Mouse (Mus musculus): ENCODE data around the gene Pogk.

Gene Pogk

GRCm38 (mm10) chr1:166379013-166379629 lies 30.5 kb downstream of the Pogk start, which contains the start of gene Tada1:
TSS of gene Tada1 (plus strand) at chr1:166379097.
- peak; percentile 96 to 97 for DNase-seq

GRCm38 (mm10) chr1:166378431-166379012 lies 31.1 kb downstream of the Pogk start:
- DNase-seq = no peak

- DNase-seq = no peak
These were observed 32.5 kb downstream of the Pogk start for GRCm38 (mm10) chr1:166377171-166377570.

- DNase-seq = no peak
These were observed 46.5 kb downstream of the Pogk start for GRCm38 (mm10) chr1:166363122-166363521.

GRCm38 (mm10) chr1:166362659-166363058 lies 47.0 kb downstream of the Pogk start:
- no peak for DNase-seq

GRCm38 (mm10) chr1:166361842-166362241 lies 47.8 kb downstream of the Pogk start:
- no peak for DNase-seq

GRCm38 (mm10) chr1:166360896-166361295 lies 48.8 kb downstream of the Pogk start:
- peak; percentile 29 to 31 for DNase-seq

- peak; percentile 96 to 98 for DNase-seq
These were observed 49.4 kb downstream of the Pogk start for GRCm38 (mm10) chr1:166360157-166360855.

- no peak for DNase-seq
These were observed 59.9 kb downstream of the Pogk start for GRCm38 (mm10) chr1:166349751-166350150.

- DNase-seq = no peak
These were observed 60.3 kb downstream of the Pogk start for GRCm38 (mm10) chr1:166349341-166349740.

- DNase-seq = no peak
These were observed 62.8 kb downstream of the Pogk start for GRCm38 (mm10) chr1:166346906-166347305.

- no peak for DNase-seq
These were observed 64.1 kb downstream of the Pogk start for GRCm38 (mm10) chr1:166345602-166346001.

GRCm38 (mm10) chr1:166344300-166345077 lies 65.2 kb downstream of the Pogk start:
- no peak for DNase-seq

- DNase-seq = no peak
These were observed 66.1 kb downstream of the Pogk start for GRCm38 (mm10) chr1:166343586-166343985.

- DNase-seq = no peak
These were observed 67.1 kb downstream of the Pogk start for GRCm38 (mm10) chr1:166342539-166342938.

GRCm38 (mm10) chr1:166342060-166342459 lies 67.6 kb downstream of the Pogk start:
- no peak for DNase-seq

GRCm38 (mm10) chr1:166339110-166339509 lies 70.6 kb downstream of the Pogk start:
- no peak for DNase-seq
